Mouse (Mus musculus): ENCODE data around the gene Stat6.
A peak's percentile ranks its signal among the peaks of the same experiment; 100 is the strongest.

The Stat6 gene

GRCm38 (mm10) chr10:127615591-127615990 is 27.2 kb upstream of the Stat6 start:
- peak in 1 of 2 experiments; percentile 53 for DNase-seq

- no peak for DNase-seq
Observed at GRCm38 (mm10) chr10:127616261-127616679, 26.5 kb upstream of the Stat6 start.

DNA sequence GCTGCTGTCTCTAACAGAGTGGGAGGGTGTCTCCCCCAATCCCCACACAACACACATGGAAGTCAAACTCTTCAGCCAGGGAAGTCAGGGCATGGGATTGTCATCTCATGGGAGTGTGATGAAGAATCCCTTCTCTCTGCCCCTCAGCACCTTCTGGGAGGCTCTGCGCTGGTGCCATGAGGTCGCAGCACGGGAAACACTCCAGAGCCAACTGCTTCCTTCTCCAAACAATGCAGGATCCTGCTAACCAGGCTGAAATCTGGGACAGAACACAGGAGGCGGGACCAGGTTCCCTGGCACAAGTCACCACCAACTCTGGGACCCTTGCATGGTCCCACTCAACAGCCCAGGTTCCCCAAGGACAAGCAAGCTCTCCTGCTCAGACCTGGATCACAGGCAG is 25.5 kb upstream of the Stat6 start:
- DNase-seq = no peak

- DNase-seq = no peak
Observed at GRCm38 (mm10) chr10:127618173-127618572, 24.6 kb upstream of the Stat6 start.

DNA sequence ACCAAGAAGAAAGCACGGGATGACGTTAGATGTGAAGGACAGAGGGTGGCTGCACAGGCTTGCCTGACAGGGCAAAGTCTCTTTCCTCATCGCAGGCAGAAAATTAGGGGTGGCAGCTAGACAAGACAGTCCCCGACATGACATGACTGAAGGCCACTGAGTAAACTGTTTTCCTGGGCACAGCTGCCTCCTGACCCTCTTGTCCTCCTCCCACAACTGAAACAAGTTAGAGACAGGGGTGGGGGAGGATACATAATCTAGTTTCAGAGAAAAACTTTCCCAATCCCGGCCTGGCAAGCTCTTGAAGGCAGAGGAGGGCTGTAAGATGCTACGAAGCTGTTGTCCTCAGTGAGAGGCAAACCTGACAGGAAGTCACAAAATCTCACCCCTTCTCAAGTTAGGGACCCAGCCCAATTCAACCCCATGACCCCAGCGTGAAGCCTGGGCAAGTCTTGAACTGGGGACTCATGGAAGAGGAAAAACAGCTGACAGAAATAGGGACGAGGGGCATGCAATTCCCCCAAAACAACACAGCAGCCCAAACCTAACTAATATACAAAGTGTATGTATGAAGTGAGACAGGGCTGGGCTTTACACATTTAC is 23.6 kb upstream of the Stat6 start:
- DNase-seq = no peak

DNA sequence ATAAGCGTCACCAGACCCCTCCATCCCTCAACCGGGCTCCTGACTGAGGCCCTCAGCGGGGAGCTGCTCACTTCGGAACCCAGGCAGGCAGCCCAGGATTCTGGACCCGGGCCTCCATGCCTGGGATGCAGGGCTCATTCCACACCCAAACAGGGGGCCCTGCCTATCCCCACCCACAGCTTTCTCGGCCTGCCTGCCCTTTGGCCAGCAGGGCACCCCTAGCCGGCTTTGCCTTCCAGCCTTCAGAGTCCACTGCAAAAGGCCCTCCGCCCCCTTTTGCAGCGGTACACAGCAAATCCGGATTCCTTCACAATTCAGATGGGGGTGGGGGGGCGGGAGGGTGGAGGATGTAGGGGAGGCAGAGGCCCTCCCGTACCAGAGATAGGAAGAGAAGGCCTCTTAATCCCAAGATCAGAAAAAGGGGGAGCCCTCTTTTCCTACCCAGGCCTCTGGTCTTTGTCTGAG is 22.8 kb upstream of the Stat6 start:
- peak in 1 of 2 experiments; percentile 66 for DNase-seq

DNA sequence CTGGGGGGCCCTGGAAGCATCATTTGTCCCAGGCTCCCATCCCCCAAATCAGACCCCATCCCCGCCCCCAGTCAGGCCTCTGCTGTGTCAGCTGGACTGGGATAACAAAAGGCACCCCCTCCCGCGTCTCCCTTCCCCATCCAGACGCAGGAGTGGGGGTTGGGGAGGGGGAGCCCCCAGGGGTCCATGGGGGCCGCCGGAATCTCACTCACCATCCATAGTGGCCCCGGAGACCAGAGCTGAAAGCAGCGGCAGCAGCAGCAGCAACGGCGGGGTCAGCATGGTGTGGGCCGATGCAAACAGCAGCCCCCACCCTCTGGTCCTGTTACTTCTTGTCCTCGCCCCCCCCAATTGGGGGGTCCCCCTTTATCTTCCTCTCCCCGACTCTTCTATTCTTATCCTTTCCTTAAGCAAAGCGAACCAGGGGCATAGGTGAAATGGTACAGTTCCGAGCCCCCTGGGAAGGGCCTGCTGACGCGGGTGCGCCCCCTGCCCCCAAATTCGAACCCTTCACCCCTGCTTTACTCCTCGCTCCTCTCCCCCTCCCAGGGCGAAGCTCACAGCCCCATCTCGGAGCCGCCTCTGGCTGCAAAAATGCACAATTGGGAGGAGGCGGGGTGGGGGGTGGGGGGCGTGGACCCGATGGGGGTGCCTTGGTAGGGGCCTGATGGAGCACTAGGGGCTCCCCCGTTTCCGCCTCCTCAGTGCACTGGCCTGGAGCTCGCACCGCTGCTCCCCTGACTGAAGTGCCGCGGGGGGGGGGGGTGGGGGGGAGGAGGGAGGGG is 22.2 kb upstream of the Stat6 start, which contains the start of gene Lrp1:
Lrp1 (minus strand) TSS at position 743 of the 785 bp plus-strand sequence.
- peak in 1 of 2 experiments; percentile 31 for DNase-seq

GRCm38 (mm10) chr10:127621191-127622056 is 21.4 kb upstream of the Stat6 start:
- DNase-seq = peak; percentile 93 to 96

DNA sequence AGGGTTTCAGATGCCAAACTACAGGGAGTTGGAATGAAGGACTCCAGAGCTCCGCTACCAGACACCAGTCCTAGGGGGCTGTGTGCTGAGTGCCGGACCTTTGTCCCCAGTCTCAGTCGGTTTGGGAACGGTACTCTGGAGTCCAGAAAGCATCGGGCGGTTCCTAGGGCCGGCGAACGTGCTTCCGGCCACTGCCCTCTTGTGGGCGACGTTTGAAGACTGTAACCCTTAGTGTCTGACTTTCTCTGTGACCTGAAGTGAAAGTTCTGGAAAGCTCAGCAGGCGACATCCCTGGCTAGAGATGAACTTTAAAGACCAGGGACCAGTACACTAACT is 20.8 kb upstream of the Stat6 start:
- DNase-seq = peak; percentile 82 to 91

GRCm38 (mm10) chr10:127622661-127623060 is 20.1 kb upstream of the Stat6 start:
- DNase-seq = no peak

DNA sequence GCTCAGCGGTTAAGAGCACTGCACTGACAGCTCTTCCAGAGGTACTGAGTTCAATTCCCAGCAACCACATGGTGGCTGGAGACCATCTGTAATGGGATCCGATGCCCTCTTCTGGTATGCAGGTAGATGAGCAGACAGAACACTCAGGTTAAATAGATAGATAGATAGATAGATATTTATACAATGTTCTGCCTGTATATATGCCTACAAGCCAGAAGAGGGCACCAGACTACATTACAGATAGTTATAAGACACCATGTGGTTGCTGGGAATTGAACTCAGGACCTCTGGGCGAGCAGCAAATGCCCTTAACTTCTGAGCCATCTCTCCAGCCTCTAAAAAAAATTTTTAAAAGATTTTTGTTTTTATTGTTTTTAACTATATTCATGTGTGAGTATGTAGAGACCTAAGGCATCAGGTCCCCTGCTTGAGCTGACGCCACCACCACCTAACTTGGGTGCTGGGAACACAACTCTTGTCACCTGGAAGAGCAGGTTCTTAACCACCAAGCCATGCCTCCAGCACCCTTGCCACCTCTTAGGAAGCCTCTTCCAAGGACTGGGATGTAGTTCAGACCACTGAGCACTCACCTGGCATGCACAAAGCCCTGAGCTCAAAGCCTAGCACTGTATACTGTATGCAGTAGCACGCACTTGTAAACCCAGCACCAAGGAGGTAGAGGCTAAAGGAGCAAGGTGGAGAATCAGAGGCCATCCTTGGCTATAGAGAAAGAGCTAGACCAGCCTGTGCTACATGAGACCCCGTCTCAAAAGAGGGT is 19.2 kb upstream of the Stat6 start:
- no peak for DNase-seq

- peak in 1 of 2 experiments; percentile 68 for DNase-seq
Observed at GRCm38 (mm10) chr10:127626433-127626832, 16.4 kb upstream of the Stat6 start.

DNA sequence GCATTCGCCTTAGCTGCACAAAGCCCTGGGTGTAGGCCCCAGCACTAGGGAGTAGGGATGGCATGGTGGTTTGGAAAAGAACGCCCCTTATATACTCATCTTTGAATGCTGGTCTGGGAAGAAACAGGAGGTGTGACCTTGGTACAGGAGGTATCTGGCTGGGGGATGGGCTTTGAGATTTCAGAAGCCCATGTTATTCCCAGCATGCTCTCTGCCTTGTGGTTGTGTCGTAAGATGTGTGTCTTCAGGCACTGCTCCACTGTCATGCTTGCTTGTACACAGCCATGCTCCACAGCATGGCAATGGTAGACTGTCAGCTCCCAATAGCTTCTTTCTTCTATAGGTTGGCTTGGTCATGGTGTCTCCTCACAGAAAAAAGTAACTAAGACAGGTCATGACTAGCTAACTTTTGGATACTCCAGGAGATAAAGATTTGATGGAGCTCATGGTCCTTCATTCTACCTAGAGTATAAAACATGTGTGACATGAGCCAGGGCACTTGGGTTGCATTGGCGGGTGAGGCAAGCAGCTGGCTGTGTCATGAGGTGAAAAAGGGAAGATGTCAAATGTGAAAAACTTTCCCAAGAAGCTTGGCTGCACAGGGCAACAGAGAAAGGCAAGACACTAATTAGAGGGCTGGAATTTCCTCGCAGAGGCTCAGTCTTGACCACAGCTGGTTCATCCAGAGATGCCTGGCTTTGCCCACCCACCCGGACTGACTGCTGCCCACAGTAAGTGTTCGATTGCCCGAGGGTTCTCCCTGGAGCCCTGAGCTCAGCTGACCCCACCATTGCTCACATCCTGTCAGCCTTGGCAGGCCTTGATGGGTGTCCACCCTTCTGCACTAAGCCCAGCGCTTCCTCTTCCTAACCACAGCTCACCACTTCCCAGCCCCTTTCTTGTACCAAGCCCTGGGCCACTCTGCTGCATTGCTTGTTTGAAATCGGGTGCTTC is 11.2 kb upstream of the Stat6 start:
- DNase-seq = peak in 1 of 2 experiments; percentile 54

- DNase-seq = no peak
Observed at GRCm38 (mm10) chr10:127632668-127633271, 10.0 kb upstream of the Stat6 start.

DNA sequence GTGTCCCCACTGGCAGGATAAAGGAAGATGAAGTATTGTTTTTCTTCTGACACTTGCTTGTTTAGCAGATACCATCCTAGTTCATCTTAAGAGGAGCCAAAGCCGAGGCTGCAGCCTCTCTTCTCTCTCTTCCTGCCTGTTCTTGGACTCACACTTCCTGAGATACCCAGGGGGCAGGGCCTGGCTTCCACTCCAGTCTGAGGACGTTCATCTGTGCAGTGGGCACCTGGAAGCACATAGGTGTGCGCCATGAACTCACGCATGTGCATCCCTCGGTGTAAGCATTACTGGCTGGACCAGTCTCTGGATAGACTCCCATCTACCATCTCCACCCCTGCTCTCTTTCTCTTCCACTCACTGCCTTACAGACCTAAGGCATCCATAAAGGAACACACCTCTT is 2.4 kb upstream of the Stat6 start:
- no peak for DNase-seq

DNA sequence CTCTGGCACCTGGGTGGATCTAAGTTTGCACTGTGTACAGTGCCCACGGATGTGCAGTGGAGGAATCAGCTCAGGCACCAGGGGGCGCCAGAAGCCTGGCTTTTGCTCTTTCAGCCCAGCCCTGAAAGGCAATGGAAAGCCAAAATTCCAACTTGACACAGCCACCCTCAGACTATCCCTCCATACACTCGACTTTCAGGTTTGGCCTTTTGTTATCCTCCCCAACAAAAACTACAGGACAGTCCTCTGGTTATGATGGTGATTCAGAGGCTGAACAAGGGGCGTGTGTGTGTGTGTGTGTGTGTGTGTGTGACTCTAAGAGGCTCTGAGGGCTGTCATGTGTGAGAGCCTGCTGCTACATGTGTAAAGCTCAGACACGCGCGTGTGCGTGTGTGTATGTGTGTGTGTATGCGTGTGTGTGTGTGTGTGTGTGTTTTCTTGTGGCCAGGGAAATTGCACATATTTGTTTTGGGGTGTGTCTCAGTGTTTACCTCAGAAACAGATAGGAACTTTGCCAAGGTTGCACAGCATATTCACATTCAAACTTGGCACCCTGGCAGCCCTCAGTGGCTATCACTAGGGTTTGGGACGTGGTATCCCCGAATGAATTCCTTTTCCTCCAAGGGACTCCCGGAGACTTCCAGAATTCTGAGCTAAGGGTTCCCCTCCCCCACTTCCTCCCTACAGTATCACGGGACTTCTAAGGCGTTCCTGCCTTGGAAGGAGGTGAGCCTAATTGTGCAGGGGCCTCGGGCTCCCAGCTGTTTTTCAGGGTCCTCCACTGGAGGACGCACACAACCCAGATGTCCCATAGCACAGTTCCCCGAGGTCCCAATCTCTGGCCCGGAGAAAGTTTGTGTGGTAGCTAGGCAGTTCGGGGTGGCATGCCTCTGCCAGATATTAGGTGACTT is 670 bp upstream of the Stat6 start:
- peak; percentile 92 to 96 for DNase-seq

GRCm38 (mm10) chr10:127643553-127644238 is 910 bp downstream of the Stat6 start:
- DNase-seq = peak; percentile 88 to 90

GRCm38 (mm10) chr10:127645791-127646190 is 3.0 kb downstream of the Stat6 start:
- DNase-seq = no peak

All from kidney, postnatal 25 days (tissue).